Mouse (Mus musculus): ENCODE measurements around the gene Rrp36. TPM values are rescaled to one million over a fixed set of nuclear protein-coding genes. Genes with fewer than 3 reads are reported as not detected.

Gene Rrp36
- 19.6 and 20.9 TPM in 2 replicates for polyA plus RNA-seq (2012; rRNA removed)

GRCm38 (mm10) chr17:46673850-46674529 is at the start of gene Rrp36:
Gene Rrp36 (minus strand): TSS chr17:46674352.

GRCm38 (mm10) chr17:46710959-46711597 is 36.9 kb upstream of the Rrp36 start, which contains the start of gene Pex6:
Gene Pex6 (plus strand): TSS chr17:46711463.

GRCm38 (mm10) chr17:46704887-46705835 is 31.0 kb upstream of the Rrp36 start, which contains the start of gene Ppp2r5d:
Gene Ppp2r5d (minus strand): TSS chr17:46705111.

GRCm38 (mm10) chr17:46680760-46681373 is 6.7 kb upstream of the Rrp36 start, which contains the start of gene Klhdc3:
Gene Klhdc3 (minus strand): TSS chr17:46680914.

GRCm38 (mm10) chr17:46678416-46678815 is 4.3 kb upstream of the Rrp36 start, which contains the start of gene Mea1:
Gene Mea1 (plus strand): TSS chr17:46678793.

GRCm38 (mm10) chr17:46650232-46651031 is 23.7 kb downstream of the Rrp36 start, which contains the start of gene Cul7:
Gene Cul7 (plus strand): TSS chr17:46650337.

GRCm38 (mm10) chr17:46645561-46646321 is 28.4 kb downstream of the Rrp36 start, which contains the start of the genes Klc4 and Mrpl2:
Gene Klc4 (minus strand): TSS chr17:46646022.
Gene Mrpl2 (plus strand): TSS chr17:46646229.

GRCm38 (mm10) chr17:46628791-46629684 is 45.1 kb downstream of the Rrp36 start, which contains the start of gene Ptk7:
Gene Ptk7 (minus strand): TSS chr17:46629504.

Other genes starting within 250 kb of the Rrp36 start
- gene Crip3, start 245.4 kb downstream of the Rrp36 start, polyA plus RNA-seq (2012; rRNA removed) = 0.10 and 0.14 TPM in 2 replicates
- not detected in 2 replicates for gene Slc22a7, start 235.9 kb downstream of the Rrp36 start, polyA plus RNA-seq (2012; rRNA removed)
- 0.01 TPM in 2 replicates for gene Ttbk1, start 186.7 kb downstream of the Rrp36 start, polyA plus RNA-seq (2012; rRNA removed)
- 6.1 TPM in 2 replicates for gene Dnph1, start 177.6 kb downstream of the Rrp36 start, polyA plus RNA-seq (2012; rRNA removed)
- 2.0 and 2.2 TPM in 2 replicates for gene Cul9, start 128.0 kb downstream of the Rrp36 start, polyA plus RNA-seq (2012; rRNA removed)
- 14.0 and 15.7 TPM in 2 replicates for gene Srf, start 118.2 kb downstream of the Rrp36 start, polyA plus RNA-seq (2012; rRNA removed)
- 3.5 and 4.6 TPM in 2 replicates for gene Ptk7, start 44.8 kb downstream of the Rrp36 start, polyA plus RNA-seq (2012; rRNA removed)
- 12.9 and 13.6 TPM in 2 replicates for gene Klc4, start 28.3 kb downstream of the Rrp36 start, polyA plus RNA-seq (2012; rRNA removed)
- 33.0 and 36.6 TPM in 2 replicates for gene Mrpl2, start 28.1 kb downstream of the Rrp36 start, polyA plus RNA-seq (2012; rRNA removed)
- 11.3 and 14.8 TPM in 2 replicates for gene Cul7, start 24.0 kb downstream of the Rrp36 start, polyA plus RNA-seq (2012; rRNA removed)
- gene Mea1, start 4.4 kb upstream of the Rrp36 start, polyA plus RNA-seq (2012; rRNA removed) = 34.5 and 36.5 TPM in 2 replicates
- 33.1 and 33.8 TPM in 2 replicates for gene Klhdc3, start 6.6 kb upstream of the Rrp36 start, polyA plus RNA-seq (2012; rRNA removed)
- 18.2 and 20.0 TPM in 2 replicates for gene Ppp2r5d, start 30.8 kb upstream of the Rrp36 start, polyA plus RNA-seq (2012; rRNA removed)
- 16.1 and 19.7 TPM in 2 replicates for gene Pex6, start 37.1 kb upstream of the Rrp36 start, polyA plus RNA-seq (2012; rRNA removed)
- 352 and 359 TPM in 2 replicates for gene Gnmt, start 54.8 kb upstream of the Rrp36 start, polyA plus RNA-seq (2012; rRNA removed)
- 19.2 and 20.6 TPM in 2 replicates for gene Cnpy3, start 77.9 kb upstream of the Rrp36 start, polyA plus RNA-seq (2012; rRNA removed)
- 0.02 and 0.07 TPM in 2 replicates for gene Ptcra, start 89.4 kb upstream of the Rrp36 start, polyA plus RNA-seq (2012; rRNA removed)
- 113 and 120 TPM in 2 replicates for gene 2310039H08Rik, start 98.3 kb upstream of the Rrp36 start, polyA plus RNA-seq (2012; rRNA removed)
- 38.3 and 40.8 TPM in 2 replicates for gene Rpl7l1, start 108.3 kb upstream of the Rrp36 start, polyA plus RNA-seq (2012; rRNA removed)
- gene Bicral, start 184.1 kb upstream of the Rrp36 start, polyA plus RNA-seq (2012; rRNA removed) = 2.2 and 2.3 TPM in 2 replicates
- gene Tbcc, start 216.3 kb upstream of the Rrp36 start, polyA plus RNA-seq (2012; rRNA removed) = 9.9 and 10.6 TPM in 2 replicates
- gene Prph2, start 236.1 kb upstream of the Rrp36 start, polyA plus RNA-seq (2012; rRNA removed) = not detected in 2 replicates

All from liver, embryonic 18 days (tissue).